Mouse (Mus musculus): ENCODE measurements around the gene Vps35l. TPM values are rescaled to one million over a fixed set of nuclear protein-coding genes. Genes with fewer than 3 reads are reported as not detected.

Vps35l gene
- polyA plus RNA-seq, 1 experiment from 2014 or later = 94.4 TPM

DNA sequence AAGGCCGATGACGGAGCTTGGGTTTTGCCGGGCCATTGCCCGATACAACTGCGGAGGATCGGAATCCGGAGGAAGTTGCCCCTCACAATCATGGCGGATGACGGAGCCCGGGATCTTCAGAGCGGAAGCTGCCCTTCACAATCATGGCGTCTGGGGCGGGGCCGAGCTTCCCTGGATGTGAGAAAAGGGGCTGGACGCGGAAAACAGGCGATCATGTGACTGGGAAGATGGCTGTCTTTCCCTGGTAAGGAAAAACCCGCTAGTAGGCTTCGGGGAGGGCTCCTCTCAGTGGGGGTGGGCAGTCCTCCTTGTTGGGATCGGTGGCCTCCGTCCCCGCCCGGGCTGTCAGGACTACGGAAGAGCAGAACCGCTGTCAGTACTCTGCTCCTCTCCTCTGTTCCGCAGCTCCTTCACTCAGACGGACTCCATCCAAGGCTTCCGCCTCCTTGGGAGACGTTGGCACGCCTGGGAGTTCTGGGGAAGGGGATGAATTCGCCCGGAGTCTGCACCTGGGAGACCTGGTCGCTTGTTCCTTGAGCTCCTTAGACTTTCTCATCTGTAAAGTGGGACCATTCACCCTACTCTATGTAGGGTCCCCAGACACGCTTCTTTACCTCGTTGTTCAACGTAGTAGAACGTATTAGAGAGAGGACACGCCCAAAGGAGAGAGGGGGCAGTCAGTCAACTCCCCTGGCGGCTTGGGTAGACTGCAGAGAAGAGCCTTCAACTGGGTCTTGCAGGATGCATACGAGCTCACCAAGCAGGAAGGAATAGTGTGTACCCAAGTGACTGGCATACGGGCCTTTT, 709 bp downstream of the Vps35l start:
- Histone ChIP-seq H3K4me1 (replicated peaks) (peaks cover 14% of the 10 kb centered on the region), H3K27me3 (no peaks in the 10 kb centered on the region), H3K9me3 (no peaks in the 10 kb centered on the region), H3K27ac (replicated peaks) (peak overlapping the region; percentile 92), H3K36me3 (peaks cover 21% of the 10 kb centered on the region), H3K4me2 (peak overlapping the region; percentile 58), H3K4me3 (peak overlapping the region; percentile 72), H3K9ac (peak overlapping the region; percentile 74)
- peak; percentile 94 for ATAC-seq (ENCODE audit: low FRiP score, low read depth)
- 3% methylated on average over 41 of the region's 41 CpGs for WGBS

DNA sequence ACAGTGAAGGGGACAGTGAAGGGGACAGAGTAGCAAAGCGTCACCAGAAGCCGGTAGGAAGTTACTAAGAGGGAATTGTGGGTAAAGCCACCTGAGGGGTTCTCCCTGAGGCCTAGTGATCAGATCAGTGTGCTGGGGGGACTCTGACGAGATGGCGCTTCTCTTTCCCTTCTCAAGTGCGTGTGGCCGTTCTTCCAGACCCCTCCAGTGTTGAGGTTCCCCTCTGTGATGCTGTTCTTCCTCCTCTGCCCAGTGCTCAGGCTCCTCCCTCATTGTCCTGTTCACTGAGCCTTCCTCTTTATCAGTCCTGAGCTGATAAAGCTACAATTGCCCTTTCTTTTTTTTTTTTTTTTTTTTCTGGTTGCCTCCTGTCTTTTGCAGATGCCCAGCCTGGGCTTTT, 2.3 kb downstream of the Vps35l start:
- 85% methylated on average over 6 of the region's 6 CpGs for WGBS
- no peak overlapping the region for H3K4me2 ChIP-seq

DNA sequence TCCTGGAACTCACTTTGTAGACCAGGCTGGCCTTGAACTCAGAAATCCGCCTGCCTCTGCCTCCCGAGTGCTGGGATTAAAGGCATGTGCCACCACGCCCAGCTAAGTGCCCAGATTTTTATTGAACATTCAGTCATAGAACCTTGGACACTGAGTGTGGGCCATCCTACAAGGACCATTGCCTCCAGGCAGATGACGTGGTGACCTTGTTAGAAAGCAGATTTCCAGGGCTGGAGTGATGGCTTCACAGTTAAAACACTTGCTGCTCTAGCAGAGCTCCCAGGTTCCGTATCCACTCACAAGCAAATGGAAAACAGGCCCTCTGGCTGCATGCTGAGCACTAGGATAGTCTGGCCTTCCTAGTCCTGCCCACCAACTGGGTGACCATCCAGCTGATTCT, 4.7 kb downstream of the Vps35l start:
- H3K27ac ChIP-seq (replicated peaks) = no peak overlapping the region
- H3K4me2 ChIP-seq = no peak overlapping the region
- WGBS = 93% methylated on average over 5 of the region's 5 CpGs
- peaks cover 37% of the 10 kb centered on the region for H3K36me3 ChIP-seq
- H3K4me1 ChIP-seq (replicated peaks) = peaks cover 14% of the 10 kb centered on the region
- ATAC-seq (ENCODE audit: low FRiP score, low read depth) = no peak
- no peak overlapping the region for H3K9ac ChIP-seq
- no peaks in the 10 kb centered on the region for H3K9me3 ChIP-seq
- H3K27me3 ChIP-seq = no peaks in the 10 kb centered on the region
- no peak overlapping the region for H3K4me3 ChIP-seq

More for the DNA sequence above, 2.3 kb downstream of the Vps35l start:
- Histone ChIP-seq H3K9ac (no peak overlapping the region), H3K4me1 (replicated peaks) (peaks cover 14% of the 10 kb centered on the region), H3K36me3 (peaks cover 25% of the 10 kb centered on the region), H3K4me3 (no peak overlapping the region), H3K27ac (replicated peaks) (no peak overlapping the region), H3K27me3 (no peaks in the 10 kb centered on the region), H3K9me3 (no peaks in the 10 kb centered on the region)
- no peak for ATAC-seq (ENCODE audit: low FRiP score, low read depth)

GRCm38 (mm10) chr7:118747891-118748672, 8.1 kb downstream of the Vps35l start:
- 78% methylated on average over 12 of the region's 12 CpGs for WGBS
- Histone ChIP-seq H3K27ac (replicated peaks) (no peak overlapping the region), H3K27me3 (no peaks in the 10 kb centered on the region), H3K4me1 (replicated peaks) (no peaks in the 10 kb centered on the region), H3K4me2 (no peak overlapping the region), H3K4me3 (no peak overlapping the region), H3K9me3 (no peaks in the 10 kb centered on the region), H3K36me3 (peaks cover 65% of the 10 kb centered on the region), H3K9ac (no peak overlapping the region)
- peak; percentile 84 for ATAC-seq (ENCODE audit: low FRiP score, low read depth)

- no peaks in the 10 kb centered on the region for H3K4me1 ChIP-seq (replicated peaks)
- H3K9ac ChIP-seq = no peak overlapping the region
- peaks cover 72% of the 10 kb centered on the region for H3K36me3 ChIP-seq
- no peaks in the 10 kb centered on the region for H3K9me3 ChIP-seq
- H3K4me2 ChIP-seq = no peak overlapping the region
- no peak overlapping the region for H3K4me3 ChIP-seq
- no peak for ATAC-seq (ENCODE audit: low FRiP score, low read depth)
- no peak overlapping the region for H3K27ac ChIP-seq (replicated peaks)
- no peaks in the 10 kb centered on the region for H3K27me3 ChIP-seq
- 88% methylated on average over 8 of the region's 8 CpGs for WGBS
Measured at GRCm38 (mm10) chr7:118749706-118750105, 9.7 kb downstream of the Vps35l start.

GRCm38 (mm10) chr7:118751625-118752024, 11.6 kb downstream of the Vps35l start:
- ATAC-seq (ENCODE audit: low FRiP score, low read depth) = no peak
- H3K4me2 ChIP-seq = no peak overlapping the region
- H3K4me3 ChIP-seq = no peak overlapping the region
- no peaks in the 10 kb centered on the region for H3K4me1 ChIP-seq (replicated peaks)
- H3K27me3 ChIP-seq = no peaks in the 10 kb centered on the region
- WGBS = 92% methylated on average over 7 of the region's 7 CpGs
- no peaks in the 10 kb centered on the region for H3K9me3 ChIP-seq
- peaks cover 68% of the 10 kb centered on the region for H3K36me3 ChIP-seq
- no peak overlapping the region for H3K27ac ChIP-seq (replicated peaks)
- H3K9ac ChIP-seq = no peak overlapping the region

- Histone ChIP-seq H3K4me2 (no peak overlapping the region), H3K9ac (no peak overlapping the region), H3K9me3 (no peaks in the 10 kb centered on the region), H3K27ac (replicated peaks) (no peak overlapping the region), H3K27me3 (no peaks in the 10 kb centered on the region), H3K4me3 (no peak overlapping the region), H3K4me1 (replicated peaks) (no peaks in the 10 kb centered on the region), H3K36me3 (peaks cover 52% of the 10 kb centered on the region)
- WGBS = 84% methylated on average over 7 of the region's 7 CpGs
- ATAC-seq (ENCODE audit: low FRiP score, low read depth) = no peak
Measured at GRCm38 (mm10) chr7:118755756-118756155, 15.7 kb downstream of the Vps35l start.

GRCm38 (mm10) chr7:118756490-118757265, 16.7 kb downstream of the Vps35l start:
- Histone ChIP-seq H3K27me3 (no peaks in the 10 kb centered on the region), H3K9me3 (no peaks in the 10 kb centered on the region), H3K4me3 (no peak overlapping the region), H3K4me1 (replicated peaks) (no peaks in the 10 kb centered on the region), H3K4me2 (no peak overlapping the region), H3K27ac (replicated peaks) (no peak overlapping the region), H3K36me3 (peaks cover 53% of the 10 kb centered on the region), H3K9ac (no peak overlapping the region)
- ATAC-seq (ENCODE audit: low FRiP score, low read depth) = no peak
- 94% methylated on average over 24 of the region's 24 CpGs for WGBS

DNA sequence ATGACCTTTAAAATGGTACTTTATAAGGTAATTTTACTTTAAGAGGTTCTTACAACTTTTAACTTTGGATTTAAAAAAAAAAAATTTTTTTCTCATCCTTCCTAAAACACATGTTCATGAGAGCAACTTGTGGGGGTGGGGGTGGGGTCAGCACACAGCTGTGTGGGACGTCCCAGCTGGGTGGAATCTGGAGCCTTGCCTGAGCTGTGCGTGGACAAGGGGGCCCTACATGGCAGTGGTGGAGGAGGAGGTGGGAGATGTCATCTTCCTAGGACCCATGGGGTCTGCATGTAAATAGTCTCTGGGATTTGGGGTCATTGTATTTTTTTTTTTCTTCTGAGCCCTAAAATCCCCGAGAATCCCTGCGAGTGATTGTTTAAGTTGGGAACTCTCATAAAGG, 18.3 kb downstream of the Vps35l start:
- Histone ChIP-seq H3K9me3 (no peaks in the 10 kb centered on the region), H3K27ac (replicated peaks) (no peak overlapping the region), H3K4me1 (replicated peaks) (no peaks in the 10 kb centered on the region), H3K27me3 (no peaks in the 10 kb centered on the region), H3K4me2 (no peak overlapping the region), H3K36me3 (peaks cover 54% of the 10 kb centered on the region), H3K4me3 (no peak overlapping the region), H3K9ac (no peak overlapping the region)
- ATAC-seq (ENCODE audit: low FRiP score, low read depth) = no peak
- 68% methylated on average over 4 of the region's 4 CpGs for WGBS

DNA sequence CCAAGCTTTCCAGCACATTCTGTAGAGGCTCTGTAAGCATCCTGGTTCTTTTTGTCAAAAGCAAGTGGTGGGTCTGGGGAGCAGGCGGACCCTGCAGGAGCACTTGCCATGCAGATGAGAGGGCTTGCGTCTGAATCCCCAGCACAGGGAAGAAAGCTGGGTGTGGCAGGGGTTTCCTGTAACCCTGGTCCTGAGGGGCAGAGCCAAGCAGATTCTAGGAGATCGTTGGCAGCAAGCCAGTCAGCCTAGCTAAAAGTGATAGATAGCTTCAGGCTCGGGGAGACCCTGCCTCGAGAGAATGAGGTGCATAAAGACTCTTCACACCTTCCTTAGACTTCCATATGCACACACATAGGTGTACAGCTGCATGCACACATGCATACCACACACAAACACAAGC, 19.3 kb downstream of the Vps35l start:
- 47% methylated on average over 5 of the region's 5 CpGs for WGBS
- no peaks in the 10 kb centered on the region for H3K4me1 ChIP-seq (replicated peaks)
- peaks cover 56% of the 10 kb centered on the region for H3K36me3 ChIP-seq
- no peak overlapping the region for H3K4me3 ChIP-seq
- no peak overlapping the region for H3K27ac ChIP-seq (replicated peaks)
- ATAC-seq (ENCODE audit: low FRiP score, low read depth) = no peak
- no peak overlapping the region for H3K4me2 ChIP-seq
- H3K9ac ChIP-seq = no peak overlapping the region
- H3K27me3 ChIP-seq = no peaks in the 10 kb centered on the region
- no peaks in the 10 kb centered on the region for H3K9me3 ChIP-seq

- no peak overlapping the region for H3K9ac ChIP-seq
- peaks cover 42% of the 10 kb centered on the region for H3K36me3 ChIP-seq
- peaks cover 11% of the 10 kb centered on the region for H3K4me1 ChIP-seq (replicated peaks)
- no peak for ATAC-seq (ENCODE audit: low FRiP score, low read depth)
- H3K4me3 ChIP-seq = no peak overlapping the region
- H3K4me2 ChIP-seq = no peak overlapping the region
- no peaks in the 10 kb centered on the region for H3K27me3 ChIP-seq
- no peak overlapping the region for H3K27ac ChIP-seq (replicated peaks)
- WGBS = 93% methylated on average over 11 of the region's 11 CpGs
- H3K9me3 ChIP-seq = no peaks in the 10 kb centered on the region
Measured at GRCm38 (mm10) chr7:118763939-118764338, 23.9 kb downstream of the Vps35l start.

- H3K36me3 ChIP-seq = peaks cover 42% of the 10 kb centered on the region
- H3K4me2 ChIP-seq = no peak overlapping the region
- H3K27me3 ChIP-seq = no peaks in the 10 kb centered on the region
- H3K9me3 ChIP-seq = no peaks in the 10 kb centered on the region
- H3K27ac ChIP-seq (replicated peaks) = no peak overlapping the region
- H3K4me1 ChIP-seq (replicated peaks) = peaks cover 11% of the 10 kb centered on the region
- no peak for ATAC-seq (ENCODE audit: low FRiP score, low read depth)
- H3K9ac ChIP-seq = no peak overlapping the region
- H3K4me3 ChIP-seq = no peak overlapping the region
- 84% methylated on average over 14 of the region's 14 CpGs for WGBS
Measured at GRCm38 (mm10) chr7:118764725-118765124, 24.7 kb downstream of the Vps35l start.
